Mouse (Mus musculus): ENCODE measurements around the gene Usp5. TPM values are rescaled to one million over a fixed set of nuclear protein-coding genes. Genes with fewer than 3 reads are reported as not detected.
"Not testable (repeated sequence)": the region's sequence is repeated elsewhere in the genome, so short reads cannot be mapped to it uniquely, and the experiment has no call there.

Usp5 gene
- total RNA-seq, 1 experiment = 150 TPM

- peaks cover 45% of the 10 kb centered on the region for H3K36me3 ChIP-seq (ENCODE audit: control insufficient read depth, insufficient read depth, low read length, poor library complexity, severe bottlenecking)
- peaks cover 0 to 23% of the 10 kb centered on the region in 2 experiments; a peak in 1 of 4 replicates for H3K4me1 ChIP-seq (ENCODE audit: control insufficient read depth in 2 of 2, insufficient read depth in 2 of 2, low read length in 2 of 2, poor library complexity in 1 of 2)
- peak overlapping the region; percentile 88 for H3K9ac ChIP-seq (ENCODE audit: insufficient read depth, low read depth, low read length, poor library complexity, severe bottlenecking)
- DNase-seq (ENCODE audit: low read depth, low spot score) = no peak
- H3K9me3 ChIP-seq (ENCODE audit: control insufficient read depth, insufficient read depth, low read depth, low read length) = no peaks in the 10 kb centered on the region
- no peak for TF ChIP-seq HCFC1 (IDR thresholded peaks at IDR 0.05; ENCODE audit: borderline replicate concordance, insufficient read depth, low read length)
- no peak for TF ChIP-seq CHD2 (IDR thresholded peaks at IDR 0.05; ENCODE audit: low read depth, low read length)
- no peak for TF ChIP-seq ZC3H11A (IDR thresholded peaks at IDR 0.05; ENCODE audit: borderline replicate concordance, low read depth, low read length)
- no peak for TF ChIP-seq MAFK (IDR thresholded peaks at IDR 0.05; ENCODE audit: insufficient read depth, low read depth, low read length)
- no peak for TF ChIP-seq ZNF384 (IDR thresholded peaks at IDR 0.05; ENCODE audit: low read depth, low read length)
- H3K4me3 ChIP-seq (ENCODE audit: insufficient read depth in 1 of 2, low read depth in 1 of 2, low read length in 2 of 2, poor library complexity in 1 of 2, severe bottlenecking in 1 of 2) = peak overlapping the region; percentile 83 to 85
- no peak overlapping the region for H3K27ac ChIP-seq (ENCODE audit: insufficient read depth, low read depth, low read length, poor library complexity, severe bottlenecking)
- in situ Hi-C loops (cut with MboI; ENCODE audit: low sequenced_read_pairs in 2 of 2, unreplicated experiment in 2 of 2) = no loop called here
Measured at GRCm38 (mm10) chr6:124812848-124813247, 16.4 kb downstream of the Usp5 start.

GRCm38 (mm10) chr6:124811701-124812560 lies 17.4 kb downstream of the Usp5 start:
- in situ Hi-C loops (cut with MboI; ENCODE audit: low sequenced_read_pairs in 2 of 2, unreplicated experiment in 2 of 2) = no loop called here
- DNase-seq (ENCODE audit: low read depth, low spot score) = no peak
- H3K9ac ChIP-seq (ENCODE audit: insufficient read depth, low read depth, low read length, poor library complexity, severe bottlenecking) = no peak overlapping the region
- no peak overlapping the region for H3K27ac ChIP-seq (ENCODE audit: insufficient read depth, low read depth, low read length, poor library complexity, severe bottlenecking)
- H3K4me3 ChIP-seq (ENCODE audit: insufficient read depth in 1 of 2, low read depth in 1 of 2, low read length in 2 of 2, poor library complexity in 1 of 2, severe bottlenecking in 1 of 2) = peak overlapping the region in 1 of 2 experiments; percentile 85; a peak in 3 of 4 replicates
- H3K36me3 ChIP-seq (ENCODE audit: control insufficient read depth, insufficient read depth, low read length, poor library complexity, severe bottlenecking) = peaks cover 36% of the 10 kb centered on the region
- H3K4me1 ChIP-seq (ENCODE audit: control insufficient read depth in 2 of 2, insufficient read depth in 2 of 2, low read length in 2 of 2, poor library complexity in 1 of 2) = peaks cover 0 to 23% of the 10 kb centered on the region in 2 experiments; a peak in 1 of 4 replicates
- TF ChIP-seq MAFK (IDR thresholded peaks at IDR 0.05; ENCODE audit: insufficient read depth, low read depth, low read length) (no peak), HCFC1 (IDR thresholded peaks at IDR 0.05; ENCODE audit: borderline replicate concordance, insufficient read depth, low read length) (no peak), CHD2 (IDR thresholded peaks at IDR 0.05; ENCODE audit: low read depth, low read length) (no peak), ZNF384 (IDR thresholded peaks at IDR 0.05; ENCODE audit: low read depth, low read length) (no peak), ZC3H11A (IDR thresholded peaks at IDR 0.05; ENCODE audit: borderline replicate concordance, low read depth, low read length) (no peak)
- H3K9me3 ChIP-seq (ENCODE audit: control insufficient read depth, insufficient read depth, low read depth, low read length) = no peaks in the 10 kb centered on the region

- no peak overlapping the region for H3K27ac ChIP-seq (ENCODE audit: insufficient read depth, low read depth, low read length, poor library complexity, severe bottlenecking)
- H3K9ac ChIP-seq (ENCODE audit: insufficient read depth, low read depth, low read length, poor library complexity, severe bottlenecking) = no peak overlapping the region
- TF ChIP-seq HCFC1 (IDR thresholded peaks at IDR 0.05; ENCODE audit: borderline replicate concordance, insufficient read depth, low read length) (no peak), ZNF384 (IDR thresholded peaks at IDR 0.05; ENCODE audit: low read depth, low read length) (no peak), CHD2 (IDR thresholded peaks at IDR 0.05; ENCODE audit: low read depth, low read length) (no peak)
- H3K4me1 ChIP-seq (ENCODE audit: control insufficient read depth in 2 of 2, insufficient read depth in 2 of 2, low read length in 2 of 2, poor library complexity in 1 of 2) = peaks cover 0 to 25% of the 10 kb centered on the region in 2 experiments; a peak in 2 of 4 replicates
- DNase-seq (ENCODE audit: low read depth, low spot score) = no peak
- no peak overlapping the region for H3K4me3 ChIP-seq (ENCODE audit: insufficient read depth in 1 of 2, low read depth in 1 of 2, low read length in 2 of 2, poor library complexity in 1 of 2, severe bottlenecking in 1 of 2)
- peaks cover 30% of the 10 kb centered on the region for H3K36me3 ChIP-seq (ENCODE audit: control insufficient read depth, insufficient read depth, low read length, poor library complexity, severe bottlenecking)
- in situ Hi-C loops (cut with MboI; ENCODE audit: low sequenced_read_pairs in 2 of 2, unreplicated experiment in 2 of 2) = no loop called here
- H3K9me3 ChIP-seq (ENCODE audit: control insufficient read depth, insufficient read depth, low read depth, low read length) = no peaks in the 10 kb centered on the region
Measured at GRCm38 (mm10) chr6:124811403-124811665, 17.9 kb downstream of the Usp5 start.

GRCm38 (mm10) chr6:124810566-124811402 lies 18.5 kb downstream of the Usp5 start:
- H3K27ac ChIP-seq (ENCODE audit: insufficient read depth, low read depth, low read length, poor library complexity, severe bottlenecking); in situ Hi-C loops (cut with MboI; ENCODE audit: low sequenced_read_pairs in 2 of 2, unreplicated experiment in 2 of 2); H3K4me3 ChIP-seq (ENCODE audit: insufficient read depth in 1 of 2, low read depth in 1 of 2, low read length in 2 of 2, poor library complexity in 1 of 2, severe bottlenecking in 1 of 2); H3K9me3 ChIP-seq (ENCODE audit: control insufficient read depth, insufficient read depth, low read depth, low read length); H3K9ac ChIP-seq (ENCODE audit: insufficient read depth, low read depth, low read length, poor library complexity, severe bottlenecking); DNase-seq (ENCODE audit: low read depth, low spot score): not testable (repeated sequence)
- peaks cover 27% of the 10 kb centered on the region for H3K36me3 ChIP-seq (ENCODE audit: control insufficient read depth, insufficient read depth, low read length, poor library complexity, severe bottlenecking)
- peaks cover 0 to 25% of the 10 kb centered on the region in 2 experiments; a peak in 2 of 4 replicates for H3K4me1 ChIP-seq (ENCODE audit: control insufficient read depth in 2 of 2, insufficient read depth in 2 of 2, low read length in 2 of 2, poor library complexity in 1 of 2)
